14 mouse cellular contexts compared by ENCODE assay signal in genomic region chr3:89821548-89822480, GRCm38 (mm10). TPM values are rescaled to one million over a fixed set of nuclear protein-coding genes. Genes with fewer than 3 reads are reported as not detected.
"Had no signal": no experiment of that assay in that cellular context is flagged by ENCODE, and none has a peak within 500 bp of the region (broad histone marks: within the 10 kb centered on the region; RNA-seq: fewer than 3 reads in every experiment).

No protein-coding gene starts in this region.

- DNase-seq: kidney, adult 11 months; kidney, adult 9 months; kidney, postnatal 36 days; layer of hippocampus, adult 9-11 months; left cerebral cortex, postnatal 4 days; right cerebral cortex, postnatal 14 days; thymus, postnatal 4 days had no signal

- ATAC-seq: midbrain, embryonic 15.5 days had no signal

- H3K4me1 ChIP-seq: limb, embryonic 13.5 days; midbrain, embryonic 15.5 days; neural tube, embryonic 13.5 days; stomach, embryonic 15.5 days had no signal

- H3K4me3 ChIP-seq: limb, embryonic 13.5 days; lung, embryonic 15.5 days; midbrain, embryonic 15.5 days; neural tube, embryonic 13.5 days; stomach, embryonic 15.5 days had no signal

- H3K27ac ChIP-seq: kidney, postnatal 0 days; limb, embryonic 13.5 days; lung, embryonic 15.5 days; midbrain, embryonic 15.5 days; neural tube, embryonic 13.5 days; stomach, embryonic 15.5 days had no signal

- H3K36me3 ChIP-seq: limb, embryonic 13.5 days; lung, embryonic 15.5 days; midbrain, embryonic 15.5 days; neural tube, embryonic 13.5 days; stomach, embryonic 15.5 days had no signal

- H3K27me3 ChIP-seq: midbrain, embryonic 15.5 days; neural tube, embryonic 13.5 days; stomach, embryonic 15.5 days had no signal

RNA-seq across cellular contexts. Expression of gene She, which starts 9.4 kb away (rescaled TPM):
- total RNA-seq: megakaryocyte, adult 5-6 weeks had no signal
